Mouse (Mus musculus): ENCODE data around the gene Hsd17b7.

DNA sequence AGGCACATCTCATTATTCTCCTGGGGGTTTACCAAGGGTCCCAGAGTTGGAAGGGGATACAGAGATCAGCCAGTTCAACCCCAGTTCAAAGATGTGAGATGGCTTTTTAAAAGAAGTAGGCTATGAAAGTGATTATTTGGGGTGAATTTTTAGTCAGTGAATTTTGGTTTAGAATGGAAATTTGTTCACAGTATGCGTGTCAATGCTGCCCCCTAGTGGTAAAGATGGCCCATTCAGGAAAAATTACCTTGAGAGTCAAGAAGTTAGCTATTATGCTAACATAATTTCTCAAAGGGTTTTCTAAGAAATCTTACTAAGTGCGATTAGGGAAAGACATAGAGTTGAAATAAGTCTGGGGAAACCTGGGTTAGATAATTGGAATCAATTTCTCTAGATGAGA lies 29.7 kb downstream of the Hsd17b7 start:
- TF ChIP-seq CTCF (IDR thresholded peaks at IDR 0.05; ENCODE audit: control insufficient read depth, insufficient read depth, insufficient read length) (no peak), CEBPB (IDR thresholded peaks at IDR 0.05; ENCODE audit: low read depth) (no peak), MYOG (IDR thresholded peaks at IDR 0.05; ENCODE audit: control insufficient read depth, extremely low read depth, insufficient read length) (no peak), MAX (IDR thresholded peaks at IDR 0.05) (no peak), USF1 (IDR thresholded peaks at IDR 0.05; ENCODE audit: low read depth) (no peak)

Data from C2C12 (cell line).